Mouse (Mus musculus) MEL (cell line): ENCODE results near the gene Setdb2. TPM values are rescaled to one million over a fixed set of nuclear protein-coding genes. Genes with fewer than 3 reads are reported as not detected.
A peak's percentile ranks its signal among the peaks of the same experiment; 100 is the strongest.

Experiments used
- DNase-seq: peaks from one replicate; pipeline ENCODE4 v3.0.0; 2011; ENCODE audit warnings: low read depth, low spot score
- H3K27ac ChIP-seq: 2 replicates; pipeline ENCODE4 v1.5.1; 2012; ENCODE audit warnings: low read depth, mild to moderate bottlenecking, control low read depth, low read length, moderate library complexity; ENCODE audit not compliant: control insufficient read depth
- H3K27me3 ChIP-seq, 2 experiments: fragments of 150-350 bp in 1 of 2; sonication (generic) in 1 of 2; 2 replicates each; pipeline ENCODE4 v1.6.1; 2012; ENCODE audit warnings: low read length in 2 of 2, mild to moderate bottlenecking in 2 of 2, improper control_type of control experiment in 1 of 2, moderate library complexity in 1 of 2; ENCODE audit not compliant: insufficient read depth in 2 of 2, control insufficient read depth in 1 of 2
- H3K36me3 ChIP-seq, 2 experiments: 2 replicates each; pipeline ENCODE4 v1.6.1; 2012 to 2014; ENCODE audit warnings: low read length in 2 of 2, improper control_type of control experiment in 1 of 2, inconsistent platforms in 1 of 2, mild to moderate bottlenecking in 1 of 2; ENCODE audit not compliant: insufficient read depth in 2 of 2, control insufficient read depth in 1 of 2
- H3K4me1 ChIP-seq, 2 experiments: fragments of 150-350 bp in 1 of 2; sonication (generic) in 1 of 2; 2 replicates each; pipeline ENCODE4 v1.6.1; 2012; ENCODE audit warnings: low read length in 2 of 2, improper control_type of control experiment in 1 of 2, mild to moderate bottlenecking in 1 of 2; ENCODE audit not compliant: insufficient read depth in 2 of 2, control insufficient read depth in 1 of 2
- H3K4me3 ChIP-seq, 2 experiments: fragments of 150-350 bp in 1 of 2; sonication (generic) in 1 of 2; 2 replicates each; pipeline ENCODE4 v1.5.1; 2012; ENCODE audit warnings: low read depth in 2 of 2, low read length in 2 of 2, mild to moderate bottlenecking in 2 of 2, moderate library complexity in 2 of 2, control low read depth in 1 of 2, improper control_type of control experiment in 1 of 2; ENCODE audit not compliant: control insufficient read depth in 1 of 2, insufficient read depth in 1 of 2
- H3K79me2 ChIP-seq: 2 replicates; pipeline ENCODE4 v1.6.1; 2012; ENCODE audit warnings: mild to moderate bottlenecking, low read length, moderate library complexity; ENCODE audit not compliant: control insufficient read depth, poor library complexity, insufficient read depth
- H3K9ac ChIP-seq: 2 replicates; pipeline ENCODE4 v1.6.1; 2012; ENCODE audit warnings: low read depth, mild to moderate bottlenecking, control low read depth, low read length, moderate library complexity; ENCODE audit not compliant: control insufficient read depth, poor library complexity, severe bottlenecking
- H3K9me3 ChIP-seq: fragments of 150-350 bp; sonication (generic); replicated peaks from 2 replicates; pipeline ENCODE4 v1.6.1; 2012; ENCODE audit warnings: mild to moderate bottlenecking, low read length, improper control_type of control experiment, moderate library complexity; ENCODE audit not compliant: insufficient read depth
- CHD1 ChIP-seq: IDR thresholded peaks from 2 replicates; pipeline ENCODE4 v1.6.1; 2012; ENCODE audit warnings: low read depth, mild to moderate bottlenecking, inconsistent platforms, low read length, improper control_type of control experiment
- E2F4 ChIP-seq: IDR thresholded peaks from 2 replicates; pipeline ENCODE4 v1.6.1; 2011; ENCODE audit warnings: low read depth, low read length, improper control_type of control experiment, borderline replicate concordance
- ELF1 ChIP-seq: IDR thresholded peaks from 2 replicates; pipeline ENCODE4 v1.6.1; 2014; ENCODE audit warnings: low read depth, mild to moderate bottlenecking, inconsistent platforms, low read length, improper control_type of control experiment, moderate library complexity
- EP300 ChIP-seq, 2 experiments: IDR thresholded peaks; 2 replicates each; pipeline ENCODE4 v1.6.1; 2011; ENCODE audit warnings: improper control_type of control experiment in 2 of 2, low read length in 2 of 2, low read depth in 1 of 2, mild to moderate bottlenecking in 1 of 2
- ETS1 ChIP-seq: IDR thresholded peaks from 2 replicates; pipeline ENCODE4 v1.6.1; 2012; ENCODE audit warnings: low read depth, mild to moderate bottlenecking, inconsistent platforms, low read length, improper control_type of control experiment, moderate library complexity
- GABPA ChIP-seq: IDR thresholded peaks from 2 replicates; pipeline ENCODE4 v1.6.1; 2012; ENCODE audit warnings: low read depth, mild to moderate bottlenecking, inconsistent platforms, low read length, improper control_type of control experiment, moderate library complexity
- HCFC1 ChIP-seq: IDR thresholded peaks from 2 replicates; pipeline ENCODE4 v1.6.1; 2012; ENCODE audit warnings: low read depth, mild to moderate bottlenecking, inconsistent platforms, low read length, improper control_type of control experiment, moderate library complexity
- JUND ChIP-seq: IDR thresholded peaks from 2 replicates; pipeline ENCODE4 v1.6.1; 2011; ENCODE audit warnings: low read depth, mild to moderate bottlenecking, improper control_type of control experiment, low read length
- KAT2A ChIP-seq: conservative IDR thresholded peaks from 2 replicates; pipeline ENCODE4 v1.6.1; 2012; ENCODE audit warnings: low read depth, low read length, improper control_type of control experiment, inconsistent platforms
- MAFK ChIP-seq: IDR thresholded peaks from 2 replicates; pipeline ENCODE4 v1.6.1; 2011; ENCODE audit warnings: low read depth, mild to moderate bottlenecking, low read length, improper control_type of control experiment, borderline replicate concordance
- MAX ChIP-seq: IDR thresholded peaks from 2 replicates; pipeline ENCODE4 v1.6.1; 2011; ENCODE audit warnings: low read length, improper control_type of control experiment
- MAZ ChIP-seq: IDR thresholded peaks from 2 replicates; pipeline ENCODE4 v1.6.1; 2012; ENCODE audit warnings: low read depth, mild to moderate bottlenecking, inconsistent platforms, low read length, improper control_type of control experiment
- MEF2A ChIP-seq: IDR thresholded peaks from 2 replicates; pipeline ENCODE4 v1.6.1; 2014; ENCODE audit warnings: low read depth, mild to moderate bottlenecking, inconsistent platforms, low read length, improper control_type of control experiment; ENCODE audit not compliant: poor library complexity, insufficient replicate concordance, severe bottlenecking; ENCODE audit errors: extremely low read depth
- MXI1 ChIP-seq: IDR thresholded peaks from 2 replicates; pipeline ENCODE4 v1.6.1; 2011; ENCODE audit warnings: mild to moderate bottlenecking, low read depth, low read length, improper control_type of control experiment
- MYB ChIP-seq: IDR thresholded peaks from 2 replicates; pipeline ENCODE4 v1.6.1; 2011; ENCODE audit warnings: mild to moderate bottlenecking, low read depth, low read length, improper control_type of control experiment
- MYC ChIP-seq: IDR thresholded peaks from 2 replicates; pipeline ENCODE4 v1.6.1; 2011; ENCODE audit warnings: low read depth, mild to moderate bottlenecking, low read length, improper control_type of control experiment, moderate library complexity
- NELFE ChIP-seq: IDR thresholded peaks from 2 replicates; pipeline ENCODE4 v1.6.1; 2011; ENCODE audit warnings: low read depth, low read length, improper control_type of control experiment
- POLR2A ChIP-seq, 2 experiments: IDR thresholded peaks; 2 replicates each; pipeline ENCODE4 v1.6.1; 2011 to 2012; ENCODE audit warnings: low read length in 2 of 2, mild to moderate bottlenecking in 2 of 2, control low read depth in 1 of 2, improper control_type of control experiment in 1 of 2, low read depth in 1 of 2, moderate library complexity in 1 of 2; ENCODE audit not compliant: control insufficient read depth in 1 of 2, insufficient read depth in 1 of 2, poor library complexity in 1 of 2
- POLR2AphosphoS2 ChIP-seq: IDR thresholded peaks from 2 replicates; pipeline ENCODE4 v1.6.1; 2011; ENCODE audit warnings: low read length, improper control_type of control experiment
- RCOR1 ChIP-seq: IDR thresholded peaks from 2 replicates; pipeline ENCODE4 v1.6.1; 2012; ENCODE audit warnings: low read depth, mild to moderate bottlenecking, inconsistent platforms, low read length, improper control_type of control experiment
- SIN3A ChIP-seq: IDR thresholded peaks from 2 replicates; pipeline ENCODE4 v1.6.1; 2012; ENCODE audit warnings: low read length, improper control_type of control experiment, inconsistent platforms
- SMC3 ChIP-seq: IDR thresholded peaks from 2 replicates; pipeline ENCODE4 v1.6.1; 2011; ENCODE audit warnings: low read depth, low read length, improper control_type of control experiment
- TAL1 ChIP-seq: IDR thresholded peaks from 2 replicates; pipeline ENCODE4 v1.6.1; 2012; ENCODE audit warnings: mild to moderate bottlenecking, inconsistent platforms, low read length, moderate library complexity, mixed read lengths
- TBP ChIP-seq: IDR thresholded peaks from 2 replicates; pipeline ENCODE4 v1.8.0; 2011; ENCODE audit warnings: low read depth, low read length, improper control_type of control experiment
- TCF12 ChIP-seq: IDR thresholded peaks from 2 replicates; pipeline ENCODE4 v1.6.1; 2014; ENCODE audit warnings: low read depth, mild to moderate bottlenecking, inconsistent platforms, low read length, improper control_type of control experiment, moderate library complexity
- USF1 ChIP-seq: IDR thresholded peaks from 2 replicates; pipeline ENCODE4 v1.6.1; 2014; ENCODE audit warnings: low read depth, mild to moderate bottlenecking, inconsistent platforms, low read length, improper control_type of control experiment, moderate library complexity
- USF2 ChIP-seq, 2 experiments: IDR thresholded peaks; 2 replicates each; pipeline ENCODE4 v1.6.1; 2011 to 2012; ENCODE audit warnings: improper control_type of control experiment in 2 of 2, low read length in 2 of 2, borderline replicate concordance in 1 of 2, inconsistent platforms in 1 of 2, low read depth in 1 of 2, mild to moderate bottlenecking in 1 of 2; ENCODE audit not compliant: insufficient read depth in 1 of 2
- ZNF384 ChIP-seq: IDR thresholded peaks from 2 replicates; pipeline ENCODE4 v1.6.1; 2012; ENCODE audit warnings: low read depth, mild to moderate bottlenecking, inconsistent platforms, low read length, improper control_type of control experiment
- polyA plus RNA-seq, 2 experiments: library from polyadenylated mRNA; stranded (reverse) in 1 of 2; unstranded in 1 of 2; fragments of >175 nt in 1 of 2; fragments of >200 nt in 1 of 2; gene quantifications; 2 replicates each; pipeline versions ENCODE4 v1.2.1 to v1.2.4; 2012; ENCODE audit warnings: low replicate concordance in 2 of 2, low read depth in 1 of 2; ENCODE audit not compliant: insufficient read length in 2 of 2, insufficient read depth in 1 of 2, missing spikeins in 1 of 2
- total RNA-seq: library from RNA; depleted of rRNA; stranded (reverse); fragments of 300-350 nt; gene quantifications from 2 replicates; pipeline ENCODE4 v1.2.3, GENCODE M21; 2012

Gene Setdb2
- total and polyA plus RNA-seq, 3 experiments: 10.8 to 18.3 TPM; not detected in 1

- peaks cover 11% of the 10 kb centered on the region for H3K79me2 ChIP-seq
- H3K4me3 ChIP-seq: no peak overlapping the region
- TF ChIP-seq KAT2A: no peak
- no peak for TF ChIP-seq USF1
- no peak for TF ChIP-seq MAZ
- TF ChIP-seq TBP: no peak
- TF ChIP-seq CHD1: no peak
- TF ChIP-seq USF2 (IDR thresholded peaks at IDR 0.05; ENCODE audit: borderline replicate concordance in 1 of 2, insufficient read depth in 1 of 2, low read depth in 1 of 2, low read length in 2 of 2): no peak
- no peak for TF ChIP-seq ELF1
- no peak for TF ChIP-seq MYC
- no peak for TF ChIP-seq JUND
- no peak for TF ChIP-seq HCFC1
- no peak for TF ChIP-seq MYB
- no peak for TF ChIP-seq MAX
- no peak for TF ChIP-seq MXI1
- no peak for TF ChIP-seq POLR2AphosphoS2
- TF ChIP-seq GABPA: no peak
- no peak for TF ChIP-seq RCOR1
- TF ChIP-seq ETS1: no peak
- no peak for TF ChIP-seq MAFK
- TF ChIP-seq MEF2A: no peak
- TF ChIP-seq E2F4: no peak
- H3K9ac ChIP-seq: no peak overlapping the region
- peaks cover 0 to 10% of the 10 kb centered on the region in 2 experiments; a peak in 2 of 4 replicates for H3K36me3 ChIP-seq
- peaks cover 3 to 10% of the 10 kb centered on the region in 2 experiments for H3K4me1 ChIP-seq
- H3K27ac ChIP-seq: no peak overlapping the region
- DNase-seq: no peak
- no peaks in the 10 kb centered on the region for H3K27me3 ChIP-seq
- H3K9me3 ChIP-seq: no peaks in the 10 kb centered on the region
Observed at GRCm38 (mm10) chr14:59445421-59445820, 4.7 kb upstream of the Setdb2 start.

DNA sequence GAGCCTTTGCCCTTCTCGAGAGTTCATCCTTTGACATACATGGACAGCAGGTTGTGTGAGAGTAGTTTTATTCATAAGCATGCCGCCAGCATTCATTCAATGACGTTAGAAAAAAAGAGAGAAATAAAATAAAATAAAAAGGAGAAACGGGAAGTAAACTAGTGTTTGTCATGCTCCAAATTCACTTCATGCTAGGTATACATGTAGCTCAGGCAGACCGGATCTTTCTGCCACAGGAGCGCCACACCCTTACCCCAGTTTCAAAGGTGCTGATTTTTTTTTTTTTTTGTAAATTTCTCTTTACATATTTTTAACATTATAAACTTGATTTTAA, 755 bp upstream of the Setdb2 start:
- DNase-seq: peak; percentile 71
- Histone ChIP-seq H3K79me2 (peaks cover 24% of the 10 kb centered on the region), H3K4me1 (peaks cover 6 to 12% of the 10 kb centered on the region in 2 experiments), H3K27ac (peak overlapping the region; percentile 89), H3K36me3 (peaks cover 0 to 22% of the 10 kb centered on the region in 2 experiments; a peak in 3 of 4 replicates), H3K9me3 (no peaks in the 10 kb centered on the region), H3K4me3 (peak overlapping the region; percentile 80 to 87), H3K9ac (peak overlapping the region; percentile 94), H3K27me3 (no peaks in the 10 kb centered on the region)
- TF ChIP-seq POLR2AphosphoS2 (no peak), MAZ (no peak), RCOR1 (no peak), ETS1 (0 out of 2 replicates have a peak, but pooled peaks have one; percentile 6), HCFC1 (no peak), NELFE (no peak), MEF2A (no peak), TAL1 (no peak), ELF1 (no peak), CHD1 (0 out of 2 replicates have a peak, but pooled peaks have one; percentile 52), TCF12 (no peak), SIN3A (no peak; the same call in 1 of the 2 replicates), EP300 (IDR thresholded peaks at IDR 0.05; ENCODE audit: low read depth in 1 of 2, low read length in 2 of 2) (peak; percentile 11 to 22; a peak in 2 of 4 replicates), POLR2A (IDR thresholded peaks at IDR 0.05; ENCODE audit: control insufficient read depth in 1 of 2, insufficient read depth in 1 of 2, low read depth in 1 of 2, low read length in 2 of 2, poor library complexity in 1 of 2) (no peak), ZNF384 (peak; percentile 71; the same call in 1 of the 2 replicates), JUND (no peak), SMC3 (no peak)
